9 mouse cellular contexts compared by ENCODE assay signal in the genomic region with DNA sequence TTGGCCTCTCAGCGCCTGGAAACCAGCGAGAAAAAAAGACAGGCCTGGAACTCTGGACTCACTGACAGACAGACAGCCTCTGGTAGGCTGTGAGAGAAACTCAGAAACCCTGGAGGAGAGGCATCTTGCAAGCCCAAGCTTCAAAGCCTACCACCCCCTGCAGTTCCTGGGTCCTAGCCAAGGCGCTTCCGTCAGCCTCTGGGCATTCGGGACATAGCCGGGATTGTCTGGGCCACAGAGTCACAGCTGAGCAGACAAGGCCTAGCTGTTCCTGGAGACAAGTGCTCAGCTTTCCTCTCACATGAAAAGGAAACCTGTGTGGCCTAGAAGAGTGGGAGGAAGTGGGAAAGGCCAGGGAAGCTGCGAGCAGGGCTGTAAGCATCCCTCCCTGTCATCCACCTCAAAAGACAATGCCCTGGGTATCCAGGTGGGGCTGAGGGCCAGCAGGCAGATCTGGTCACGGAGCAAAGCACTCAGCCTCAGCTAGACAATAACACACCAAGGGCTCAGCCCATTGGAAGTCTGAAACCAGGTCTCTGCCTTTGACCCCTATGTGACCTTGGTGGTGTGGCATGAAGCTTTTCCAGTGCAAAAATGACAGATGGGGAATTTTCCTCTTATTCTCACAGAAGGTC. TPM values are rescaled to one million over a fixed set of nuclear protein-coding genes. Genes with fewer than 3 reads are reported as not detected.
A peak's percentile ranks its signal among the peaks of the same experiment; 100 is the strongest.
DNase-seq lines count a peak whose midpoint lies in the region; ATAC-seq lines count a peak whose summit lies in the region.
"Had no signal": no experiment of that assay in that cellular context is flagged by ENCODE, and none has a peak within 500 bp of the region (broad histone marks: within the 10 kb centered on the region; RNA-seq: fewer than 3 reads in every experiment).

No protein-coding gene starts in this region.

- no peaks in the 10 kb centered on the region for H3K36me3 ChIP-seq in intestine, embryonic 16.5 days (ENCODE audit: control insufficient read depth, insufficient read depth, low read length)

- no peak for ATAC-seq in intestine, embryonic 16.5 days

- intact Hi-C loops in left cerebral cortex, postnatal 14 days (cut with DNase I): no loop called here

- H3K27ac ChIP-seq in intestine, embryonic 16.5 days (ENCODE audit: low read length): no peak overlapping the region

- no peaks in the 10 kb centered on the region for H3K9me3 ChIP-seq in intestine, embryonic 16.5 days (ENCODE audit: control insufficient read depth, low read length)

- H3K4me2 ChIP-seq in intestine, embryonic 16.5 days (ENCODE audit: low read depth, low read length): no peak overlapping the region

- no peaks in the 10 kb centered on the region for H3K4me1 ChIP-seq in intestine, embryonic 16.5 days (ENCODE audit: control insufficient read depth, insufficient read depth, low read length)

- H3K9ac ChIP-seq in intestine, embryonic 16.5 days (ENCODE audit: low read depth, low read length): no peak overlapping the region

- H3K4me3 ChIP-seq in intestine, embryonic 16.5 days (ENCODE audit: low read length): no peak overlapping the region
- H3K4me3 ChIP-seq: erythroblast, embryonic 14.5 days had no signal

- no peaks in the 10 kb centered on the region for H3K27me3 ChIP-seq in intestine, embryonic 16.5 days (replicated peaks; ENCODE audit: control insufficient read depth, insufficient read depth, low read length)

- DNase-seq in retina, postnatal 1 day: peak; percentile 84
- no peak for DNase-seq in retina, embryonic 14.5 days (ENCODE audit: low spot score)
- DNase-seq in frontal cortex, postnatal 10 days (ENCODE audit: low spot score in 2 of 2): peak; percentile 68 to 70
- peak; percentile 62 to 70 for DNase-seq in left cerebral cortex, postnatal 14 days (ENCODE audit: low spot score in 2 of 2)
- peak; percentile 62 for DNase-seq in testis, postnatal 10 days (ENCODE audit: low spot score)
- no peak for DNase-seq in urinary bladder, postnatal 10 days (ENCODE audit: low spot score)
- DNase-seq in T-cell, adult 2 months (ENCODE audit: low spot score): no peak

- 51% methylated on average over 8 of the region's 8 CpGs for WGBS in intestine, embryonic 16.5 days

RNA-seq across cellular contexts. Expression of gene Vstm2b, which starts 13.2 kb away (rescaled TPM):
- 10 to 100 TPM; 66.0 to 67.4 TPM for total RNA-seq in left cerebral cortex, postnatal 14 days (2021)
- 0.32 and 0.44 TPM in 2 replicates for polyA plus RNA-seq in intestine, embryonic 16.5 days (2015; fragmentation: Nextera tagmentation; extraction: Ambion mirVana)
- polyA plus RNA-seq: erythroblast, embryonic 14.5 days had no signal

Comparison
In these comparisons a context has a peak if more than half of its experiments do, and no peak if none do; other contexts are left out.
1. DNase-seq: peak in retina, postnatal 1 day (single experiment), frontal cortex, postnatal 10 days (2 of 2), left cerebral cortex, postnatal 14 days (2 of 2) and testis, postnatal 10 days (single experiment); none in retina, embryonic 14.5 days (single experiment), urinary bladder, postnatal 10 days (single experiment) and T-cell, adult 2 months (single experiment).